Mouse (Mus musculus) cerebellum, adult 9-11 months (tissue): ENCODE data around the gene Myh3.
"Not testable (repeated sequence)": the region's sequence is repeated elsewhere in the genome, so short reads cannot be mapped to it uniquely, and the experiment has no call there.

Experiments used
- DNase-seq: peaks from one replicate; pipeline ENCODE4 v3.0.0; 2022

Myh3 gene

GRCm38 (mm10) chr11:67078888-67079287, 788 bp downstream of the Myh3 start:
- no peak for DNase-seq

- no peak for DNase-seq
These were observed 1.6 kb downstream of the Myh3 start for GRCm38 (mm10) chr11:67079740-67080139.

DNA sequence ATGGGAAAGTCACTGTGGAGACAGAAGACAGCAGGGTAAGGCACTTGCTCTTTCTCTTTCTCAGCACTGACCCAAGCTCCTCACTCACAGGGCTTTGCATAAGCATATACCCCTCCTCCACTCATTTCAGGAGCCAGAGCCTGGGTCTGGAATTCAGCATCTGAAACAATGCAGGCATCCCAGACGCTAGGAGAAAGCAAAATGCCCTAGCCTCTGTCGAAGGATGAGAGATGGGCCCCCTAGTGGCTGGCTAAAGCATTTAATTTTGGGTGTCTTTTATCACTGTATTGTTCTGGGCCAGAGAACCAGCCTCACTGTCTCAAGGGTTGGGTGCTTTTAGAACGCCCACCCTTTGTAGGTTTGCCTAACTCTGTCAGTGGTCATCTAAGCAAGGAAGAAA, 2.1 kb downstream of the Myh3 start:
- DNase-seq, result peak; percentile 52

DNA sequence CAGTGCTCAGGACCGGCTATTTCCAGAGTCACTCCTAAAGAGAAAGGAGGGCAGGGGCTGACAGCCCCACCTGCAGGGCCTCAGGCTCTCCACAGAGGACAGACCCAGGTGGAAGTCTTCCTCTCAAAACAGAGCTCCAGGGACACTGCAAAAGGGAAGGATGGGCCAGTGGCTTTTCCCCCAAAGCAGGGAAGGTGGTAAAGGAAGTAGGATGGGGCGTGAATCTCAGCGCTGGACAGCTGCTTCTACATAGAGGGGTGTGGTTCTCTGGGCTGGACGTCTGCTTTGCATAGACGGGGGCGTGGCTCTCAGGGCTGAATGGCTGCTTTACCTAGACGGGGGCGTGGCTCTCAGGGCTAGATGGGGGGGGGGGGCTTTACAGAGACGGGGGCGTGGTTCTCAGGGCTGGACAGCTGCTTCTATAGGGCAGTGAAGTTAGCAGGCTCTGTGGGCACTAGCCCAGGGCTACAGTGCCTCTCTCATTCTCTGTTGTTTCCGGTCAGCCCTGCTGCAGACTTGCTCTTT, 3.1 kb downstream of the Myh3 start:
- DNase-seq, result no peak

- DNase-seq, result no peak
These were observed 4.1 kb downstream of the Myh3 start for GRCm38 (mm10) chr11:67082188-67082587.

- no peak for DNase-seq
These were observed 4.7 kb downstream of the Myh3 start for GRCm38 (mm10) chr11:67082793-67083192.

- DNase-seq, result no peak
These were observed 5.1 kb downstream of the Myh3 start for GRCm38 (mm10) chr11:67083239-67083638.

DNA sequence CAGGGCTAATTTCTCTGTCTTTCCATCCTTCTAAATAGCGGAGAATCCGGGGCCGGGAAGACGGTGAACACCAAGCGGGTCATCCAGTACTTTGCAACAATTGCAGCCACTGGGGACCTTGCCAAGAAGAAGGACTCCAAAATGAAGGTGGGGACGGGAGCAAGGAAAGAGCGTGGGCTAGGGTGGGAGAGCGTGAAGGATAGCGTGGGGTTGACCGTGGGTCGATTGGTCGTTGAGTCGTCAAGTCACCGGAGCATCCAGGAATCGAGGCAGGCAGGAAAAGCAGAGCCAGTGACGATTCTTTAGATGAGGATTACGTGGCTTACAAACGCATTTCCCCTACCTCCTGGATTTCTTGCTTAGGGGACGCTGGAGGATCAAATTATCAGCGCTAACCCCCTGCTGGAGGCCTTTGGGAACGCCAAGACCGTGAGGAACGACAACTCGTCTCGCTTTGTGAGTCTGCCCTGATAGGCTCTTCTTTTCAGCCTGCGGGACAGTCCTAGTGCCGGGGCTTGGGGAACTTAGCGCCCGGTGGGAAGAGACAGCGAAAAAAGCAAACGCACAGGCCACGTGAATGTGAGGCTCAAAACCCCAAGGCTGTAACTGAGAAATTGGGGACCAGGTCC, 5.7 kb downstream of the Myh3 start:
- DNase-seq, result no peak

GRCm38 (mm10) chr11:67085489-67085888, 7.4 kb downstream of the Myh3 start:
- peak; percentile 62 for DNase-seq

DNA sequence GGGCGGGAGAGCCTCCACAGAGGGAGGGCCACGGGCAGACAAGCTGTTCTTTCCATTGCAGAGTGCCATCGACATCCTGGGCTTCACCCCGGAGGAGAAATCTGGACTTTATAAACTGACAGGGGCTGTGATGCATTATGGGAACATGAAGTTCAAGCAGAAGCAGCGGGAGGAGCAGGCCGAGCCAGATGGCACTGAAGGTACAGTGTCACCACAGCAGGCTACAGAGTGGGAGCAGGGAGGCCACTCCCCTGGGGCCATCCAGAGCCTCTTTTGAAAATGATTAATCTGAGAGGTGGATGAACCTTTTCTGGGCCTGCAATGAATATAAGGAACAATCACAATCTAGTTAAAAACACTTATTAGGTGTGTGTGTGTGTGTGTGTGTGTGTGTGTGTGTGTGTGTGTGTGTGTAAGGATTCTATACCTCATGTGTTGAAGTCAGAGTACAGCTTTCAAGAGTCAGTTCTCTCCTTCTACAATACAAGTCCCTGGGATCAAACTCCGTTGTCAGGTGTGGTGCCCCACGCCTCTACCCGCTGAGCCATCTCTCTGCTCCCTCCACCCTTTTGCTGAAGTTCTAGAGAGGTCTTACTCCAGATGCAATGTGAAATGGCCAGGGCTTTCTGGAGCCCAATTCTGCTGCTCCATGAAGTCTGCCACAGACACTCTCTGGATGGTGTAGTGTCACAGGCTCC, 8.5 kb downstream of the Myh3 start:
- DNase-seq, result no peak

- no peak for DNase-seq
These were observed 9.1 kb downstream of the Myh3 start for GRCm38 (mm10) chr11:67087225-67087624.

GRCm38 (mm10) chr11:67092354-67092753, 14.3 kb downstream of the Myh3 start:
- not testable (repeated sequence) for DNase-seq

DNA sequence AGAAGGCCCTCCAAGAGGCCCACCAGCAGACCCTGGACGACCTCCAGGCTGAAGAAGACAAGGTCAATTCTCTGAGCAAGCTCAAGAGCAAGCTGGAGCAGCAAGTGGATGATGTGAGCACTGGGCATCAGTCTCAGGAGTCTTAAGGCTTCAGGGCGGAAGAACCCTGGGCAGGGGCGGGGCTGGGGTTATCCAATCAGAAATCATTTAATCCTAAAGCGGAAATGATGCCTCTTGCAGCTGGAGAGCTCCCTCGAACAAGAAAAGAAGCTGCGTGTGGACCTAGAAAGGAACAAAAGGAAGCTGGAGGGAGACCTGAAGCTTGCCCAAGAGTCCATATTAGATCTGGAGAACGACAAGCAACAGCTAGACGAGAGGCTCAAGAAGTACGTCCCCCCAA, 15.1 kb downstream of the Myh3 start:
- no peak for DNase-seq

- DNase-seq, result no peak
These were observed 15.6 kb downstream of the Myh3 start for GRCm38 (mm10) chr11:67093652-67094051.

GRCm38 (mm10) chr11:67094470-67094869, 16.4 kb downstream of the Myh3 start:
- no peak for DNase-seq

DNA sequence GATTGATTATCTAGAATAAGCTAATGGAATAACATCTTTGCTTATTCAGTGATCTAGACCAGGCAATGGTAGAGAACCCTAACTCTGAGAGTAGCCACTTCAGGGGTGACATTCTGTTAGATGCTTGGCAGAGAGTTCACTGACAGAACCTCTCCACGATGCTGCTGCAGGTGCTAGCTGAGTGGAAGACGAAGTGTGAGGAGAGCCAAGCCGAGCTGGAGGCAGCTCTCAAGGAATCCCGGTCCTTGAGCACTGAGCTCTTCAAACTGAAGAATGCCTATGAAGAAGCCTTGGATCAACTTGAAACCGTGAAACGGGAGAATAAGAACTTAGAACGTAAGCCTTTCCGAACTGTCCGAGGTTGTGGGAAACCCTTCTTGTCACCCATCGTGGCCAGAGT, 19.6 kb downstream of the Myh3 start:
- DNase-seq, result no peak

- no peak for DNase-seq
These were observed 20.3 kb downstream of the Myh3 start for GRCm38 (mm10) chr11:67098427-67098826.

DNA sequence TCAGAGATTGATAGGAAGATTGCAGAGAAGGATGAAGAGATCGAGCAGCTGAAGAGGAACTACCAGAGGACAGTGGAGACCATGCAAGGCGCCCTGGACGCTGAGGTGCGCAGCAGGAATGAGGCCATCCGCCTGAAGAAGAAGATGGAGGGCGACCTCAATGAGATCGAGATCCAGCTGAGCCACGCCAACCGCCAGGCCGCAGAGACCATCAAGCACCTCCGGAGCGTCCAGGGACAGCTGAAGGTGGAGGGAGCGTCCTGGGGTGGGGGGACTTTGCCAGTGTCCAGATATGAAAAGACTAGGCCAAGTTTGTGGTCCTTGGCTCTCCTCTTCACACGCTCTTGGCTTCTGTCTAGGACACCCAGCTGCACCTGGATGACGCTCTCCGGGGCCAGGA, 21.1 kb downstream of the Myh3 start:
- DNase-seq, result no peak

- no peak for DNase-seq
These were observed 22.1 kb downstream of the Myh3 start for GRCm38 (mm10) chr11:67100169-67100568.

- DNase-seq, result peak; percentile 38
These were observed 23.6 kb downstream of the Myh3 start for GRCm38 (mm10) chr11:67101713-67102112.

GRCm38 (mm10) chr11:67103256-67103655, 25.2 kb downstream of the Myh3 start:
- no peak for DNase-seq

- no peak for DNase-seq
These were observed 26.1 kb downstream of the Myh3 start for GRCm38 (mm10) chr11:67104242-67104641.

- DNase-seq, result no peak
These were observed 26.6 kb downstream of the Myh3 start for GRCm38 (mm10) chr11:67104714-67105113.

- DNase-seq, result no peak
These were observed 27.6 kb downstream of the Myh3 start for GRCm38 (mm10) chr11:67105689-67106088.

GRCm38 (mm10) chr11:67106973-67107372, 28.9 kb downstream of the Myh3 start:
- DNase-seq, result no peak
